Mouse (Mus musculus): ENCODE results near the gene Oas2.

- TF ChIP-seq CTCF (IDR thresholded peaks at IDR 0.05; ENCODE audit: low read depth) (no peak), EP300 (IDR thresholded peaks at IDR 0.05; ENCODE audit: low read depth) (no peak)
Measured at GRCm38 (mm10) chr5:120754215-120754614, 4.6 kb upstream of the Oas2 start.

Measured in liver, postnatal 0 days (tissue).